Mouse (Mus musculus): Measurements from ENCODE around the gene Rnf135. TPM values are rescaled to one million over a fixed set of nuclear protein-coding genes. Genes with fewer than 3 reads are reported as not detected.

The Rnf135 gene
- polyA plus RNA-seq (2017; shearing (Covaris generic)): 14.8 TPM

GRCm38 (mm10) chr11:80183705-80184255, at the start of gene Rnf135:
Rnf135 (plus strand) TSS chr11:80183851.

DNA sequence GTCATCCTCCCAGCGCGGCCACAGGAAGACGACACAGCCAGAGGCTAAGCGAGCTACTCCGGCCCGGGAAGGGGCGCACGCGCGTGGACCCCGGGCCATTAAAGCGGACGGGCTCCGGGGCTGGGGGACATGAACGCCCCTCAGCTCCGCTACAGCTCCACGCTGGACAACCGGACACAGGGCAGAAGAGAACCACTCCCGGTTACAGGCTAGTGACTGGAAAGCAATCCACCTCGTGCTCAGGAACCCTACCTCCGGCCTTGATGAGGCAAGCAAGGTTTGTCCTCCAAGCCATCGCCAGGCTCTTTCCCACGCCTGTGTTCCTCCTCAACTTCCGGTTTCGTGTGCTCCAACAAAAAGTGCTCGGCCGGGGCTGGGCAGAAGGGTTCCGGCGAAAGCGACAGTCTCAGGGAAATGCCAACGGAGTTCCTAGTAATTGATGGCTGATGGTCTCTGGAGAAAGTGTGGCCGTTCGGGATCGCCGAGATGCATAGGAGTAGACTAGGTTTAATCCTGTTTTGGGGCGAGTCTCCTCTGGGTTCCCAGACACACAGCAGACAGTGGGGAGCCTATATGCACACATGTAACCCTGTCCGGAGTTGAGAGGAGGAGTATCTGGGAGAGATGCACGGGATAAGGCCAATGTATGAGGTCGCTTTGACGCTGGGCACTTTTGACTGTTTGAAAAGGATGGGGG, 41.7 kb upstream of the Rnf135 start, which contains the start of gene Tefm:
Tefm (minus strand) TSS at position 351 of the 697 bp plus-strand sequence.

DNA sequence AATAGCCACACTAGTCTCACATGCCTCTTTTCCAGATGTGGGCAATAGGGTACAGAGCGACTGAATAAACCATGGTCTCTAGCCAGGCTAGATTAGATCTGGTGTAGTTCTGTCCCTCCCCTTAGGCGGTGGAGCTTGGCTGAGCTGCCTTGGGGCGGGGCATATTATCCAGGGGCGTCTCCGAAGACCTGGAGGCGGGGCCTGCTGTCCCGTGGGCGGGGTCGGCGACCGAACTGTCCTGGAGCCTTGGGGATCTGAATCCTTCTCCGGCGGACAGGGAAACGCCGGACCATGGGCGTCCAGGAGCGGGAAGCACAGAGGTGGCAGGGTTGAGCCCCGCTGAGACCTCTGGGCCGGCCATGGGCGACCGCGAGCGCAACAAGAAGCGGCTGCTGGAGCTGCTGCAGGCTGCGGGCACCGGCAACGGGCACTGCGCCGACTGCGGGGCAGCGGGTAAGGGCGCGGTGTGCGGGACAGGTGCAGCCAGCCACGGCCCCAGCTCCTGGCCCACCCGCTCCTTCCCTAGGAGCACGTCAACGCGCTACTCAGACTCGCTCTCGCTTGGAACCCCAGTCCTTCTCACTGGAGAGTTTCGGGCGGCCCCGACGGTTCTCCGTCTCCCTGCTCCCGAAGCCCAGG, 29.7 kb upstream of the Rnf135 start, which contains the start of gene Adap2:
Adap2 (plus strand) TSS at position 249 of the 639 bp plus-strand sequence.

DNA sequence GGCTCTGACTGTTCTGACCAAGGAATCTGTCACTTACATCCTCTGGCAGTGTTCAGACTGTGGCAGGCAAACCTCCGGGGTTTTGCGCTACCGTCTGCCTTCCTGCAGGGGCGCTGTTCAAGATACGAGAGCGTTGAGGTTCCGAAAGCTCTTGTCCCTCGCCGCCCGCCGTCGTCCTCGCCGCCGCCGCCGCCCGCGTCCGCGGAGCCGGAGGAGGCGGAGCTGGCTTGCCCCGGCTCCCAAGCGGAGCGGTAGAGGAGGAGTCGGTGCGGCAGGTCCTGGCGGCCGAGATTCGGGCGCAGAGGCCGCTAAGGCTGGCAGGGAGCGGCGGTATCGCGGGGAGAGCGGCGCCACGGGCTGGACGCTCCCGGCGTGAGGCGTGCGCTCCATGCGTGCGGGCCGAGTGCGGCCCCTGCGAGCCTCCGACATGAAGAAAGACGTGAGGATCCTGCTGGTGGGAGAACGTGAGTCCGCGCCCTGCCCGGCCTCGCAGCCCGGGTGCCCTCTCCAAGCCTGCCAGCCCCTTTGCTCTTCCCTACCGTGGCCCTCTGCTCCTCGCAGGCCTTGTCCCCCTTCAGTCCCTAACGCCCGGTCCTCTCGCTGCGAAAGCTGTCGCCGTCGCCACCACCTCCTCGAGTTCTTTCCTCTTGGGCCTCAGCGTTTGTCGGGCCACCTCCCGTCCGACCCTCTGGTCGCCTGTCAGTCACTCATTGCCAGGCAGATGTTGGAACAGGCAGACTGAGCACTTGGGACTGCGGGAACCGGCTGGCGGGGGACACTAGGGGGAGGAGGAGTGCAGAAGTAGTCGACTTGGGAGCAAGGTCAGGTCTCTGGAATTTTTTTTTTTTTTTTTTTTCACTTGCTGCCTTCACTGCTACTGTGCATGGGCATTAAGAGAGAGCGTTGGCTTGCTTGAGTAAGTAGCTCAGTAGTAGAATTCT, 25.5 kb downstream of the Rnf135 start, which contains the start of gene Rhot1:
Rhot1 (plus strand) TSS at position 160 of the 941 bp plus-strand sequence.

Other genes with a start within 250 kb of the Rnf135 start
- 62.4 TPM for gene Utp6, start 221.5 kb upstream of the Rnf135 start, polyA plus RNA-seq (2017; shearing (Covaris generic))
- 9.2 TPM for gene Suz12, start 190.7 kb upstream of the Rnf135 start, polyA plus RNA-seq (2017; shearing (Covaris generic))
- 281 TPM for gene Crlf3, start 102.9 kb upstream of the Rnf135 start, polyA plus RNA-seq (2017; shearing (Covaris generic))
- 5.2 TPM for gene Atad5, start 94.5 kb upstream of the Rnf135 start, polyA plus RNA-seq (2017; shearing (Covaris generic))
- 22.4 TPM for gene Tefm, start 41.7 kb upstream of the Rnf135 start, polyA plus RNA-seq (2017; shearing (Covaris generic))
- gene Adap2, start 29.7 kb upstream of the Rnf135 start, polyA plus RNA-seq (2017; shearing (Covaris generic)): not detected
- gene Rhot1, start 25.2 kb downstream of the Rnf135 start, polyA plus RNA-seq (2017; shearing (Covaris generic)): 17.8 TPM
- gene Rhbdl3, start 117.1 kb downstream of the Rnf135 start, polyA plus RNA-seq (2017; shearing (Covaris generic)): 0.45 TPM
- 17.2 TPM for gene 5730455P16Rik, start 194.2 kb downstream of the Rnf135 start, polyA plus RNA-seq (2017; shearing (Covaris generic))
- gene Zfp207, start 199.4 kb downstream of the Rnf135 start, polyA plus RNA-seq (2017; shearing (Covaris generic)): 271 TPM
- 173 TPM for gene Psmd11, start 244.8 kb downstream of the Rnf135 start, polyA plus RNA-seq (2017; shearing (Covaris generic))